Mouse (Mus musculus) thymus, adult 18-20 months (tissue): Measurements from ENCODE around the gene Sike1.

Experiments used
- DNase-seq, 2 experiments: peaks; one replicate each; pipeline ENCODE4 v3.0.0; 2022; ENCODE audit warnings: mixed read lengths in 2 of 2

Gene Sike1

DNA sequence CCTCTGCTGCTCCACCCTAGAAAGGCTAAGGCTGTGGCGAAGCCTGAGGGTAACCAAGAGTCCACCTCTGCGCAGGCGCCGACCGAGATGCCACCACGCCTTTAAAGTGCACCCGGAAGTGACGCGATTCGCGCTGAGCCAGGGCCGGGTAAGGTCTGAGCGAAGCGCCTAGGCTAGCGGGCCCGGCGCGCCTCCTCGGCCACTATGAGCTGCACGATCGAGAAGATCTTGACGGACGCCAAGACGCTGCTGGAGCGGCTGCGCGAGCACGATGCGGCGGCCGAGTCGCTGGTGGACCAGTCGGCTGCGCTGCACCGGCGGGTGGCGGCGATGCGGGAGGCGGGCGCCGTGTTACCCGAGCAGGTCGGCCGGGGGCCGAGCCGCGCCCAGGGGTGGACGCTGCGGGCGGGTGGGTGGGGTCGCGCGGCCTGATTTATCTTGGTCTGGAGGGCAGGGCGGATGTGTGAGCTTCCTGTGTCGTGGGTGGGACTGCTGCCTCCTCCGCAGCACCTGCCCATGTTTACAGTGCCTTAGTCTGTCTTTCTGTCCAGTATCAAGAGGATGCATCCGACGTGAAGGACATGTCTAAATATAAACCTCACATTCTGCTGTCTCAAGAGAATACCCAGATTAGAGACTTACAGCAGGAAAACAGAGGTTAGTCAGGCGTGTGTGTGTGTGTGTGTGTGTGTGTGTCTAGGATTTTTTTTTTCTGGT is at the start of gene Sike1:
Sike1 (plus strand) TSS at position 104 of the 717 bp plus-strand sequence.
- peak; percentile 90 to 92 for DNase-seq

DNA sequence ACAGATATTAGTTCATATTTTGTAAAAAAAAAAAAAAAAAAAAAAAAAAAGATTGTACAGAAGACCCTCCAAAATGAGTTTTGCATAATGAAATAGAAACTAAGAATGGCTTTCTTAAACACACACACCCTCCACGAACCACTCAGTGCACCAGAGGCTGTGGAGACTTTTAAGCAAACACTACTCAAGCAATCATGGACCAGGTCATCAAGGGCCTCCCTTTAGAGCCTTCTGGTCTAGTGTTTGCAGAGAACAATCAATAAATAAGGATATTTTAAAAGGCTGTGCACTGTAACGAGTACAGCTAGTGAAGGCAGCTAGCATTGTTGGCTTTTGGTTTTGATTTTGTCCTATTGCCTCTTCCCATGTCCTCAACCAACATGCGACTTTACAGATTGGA is 49.2 kb upstream of the Sike1 start:
- DNase-seq, result no peak

DNA sequence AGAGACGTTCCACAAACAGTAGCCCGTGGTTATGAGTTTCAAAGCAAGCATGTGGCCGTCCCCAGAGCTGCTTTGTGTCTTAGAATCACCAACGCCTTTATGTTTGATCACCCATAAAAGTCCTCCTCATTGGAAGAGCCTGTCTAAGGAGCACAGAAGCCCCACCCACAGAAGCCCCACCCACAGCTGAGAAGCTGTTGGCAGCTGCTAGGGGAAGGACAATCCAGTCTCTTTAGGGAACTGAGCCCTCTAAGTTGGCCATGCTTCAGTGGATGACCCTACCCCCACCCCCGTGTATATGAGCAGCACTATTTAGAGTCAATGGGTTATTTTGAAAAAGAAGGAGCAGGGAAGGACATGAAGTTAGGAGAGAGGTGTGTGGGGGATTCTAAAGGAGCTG is 48.6 kb upstream of the Sike1 start:
- no peak for DNase-seq

DNA sequence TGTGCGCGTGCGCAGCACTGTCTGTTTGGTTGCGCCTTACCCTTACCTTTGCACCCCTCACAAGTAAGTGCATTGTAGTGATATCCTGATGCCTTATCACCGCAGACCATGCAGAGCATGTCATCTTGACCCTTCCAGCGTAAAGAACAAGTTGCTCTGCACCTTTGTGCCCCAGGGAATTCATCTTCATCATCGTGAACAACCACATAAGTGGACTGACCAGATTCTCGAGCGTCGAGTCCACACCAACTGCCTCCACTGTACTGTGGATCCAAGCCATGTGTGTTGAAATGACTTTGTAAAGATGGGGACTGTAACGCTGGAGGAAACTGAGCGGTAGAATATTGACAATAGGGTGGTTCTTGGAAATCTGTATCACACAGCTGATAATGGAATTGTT is 41.0 kb upstream of the Sike1 start:
- no peak for DNase-seq

DNA sequence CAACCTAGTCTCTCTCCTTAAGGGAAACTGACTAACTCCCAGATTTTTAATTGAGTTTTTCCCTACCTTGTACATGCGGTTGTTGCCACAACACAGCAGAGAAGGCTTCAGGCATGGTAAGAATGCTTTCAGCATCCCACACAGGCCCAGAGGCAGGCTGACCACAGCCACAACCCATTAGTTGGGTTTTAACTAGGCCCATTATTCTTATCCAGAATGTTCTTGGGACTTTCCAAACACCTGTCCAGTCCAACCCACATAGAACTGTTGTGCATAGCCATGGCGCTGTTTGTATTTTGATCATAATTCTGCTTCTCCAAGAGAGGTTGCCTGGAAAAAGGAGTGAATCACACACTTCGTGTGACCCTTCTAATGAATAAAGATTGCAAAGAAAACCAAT is 40.4 kb upstream of the Sike1 start:
- no peak for DNase-seq

DNA sequence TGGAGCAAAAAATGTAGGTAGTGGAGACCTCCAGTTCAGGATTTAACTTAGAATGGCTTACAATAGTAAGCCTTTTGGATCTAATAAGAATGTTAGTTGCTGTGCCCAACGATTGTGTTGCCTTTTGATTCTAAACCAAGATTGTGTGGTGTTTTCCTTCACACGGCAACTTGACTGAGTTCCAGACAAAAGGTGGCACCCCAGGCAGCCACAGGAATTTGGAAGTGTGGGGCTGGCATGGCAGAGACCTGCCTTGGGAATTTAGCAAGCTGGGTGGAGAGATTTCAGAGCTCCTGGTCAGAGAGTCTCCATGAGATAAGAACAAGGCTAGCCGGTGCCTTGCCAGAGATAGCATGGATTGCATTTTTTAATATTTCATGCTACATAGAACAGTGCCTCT is 39.9 kb upstream of the Sike1 start:
- DNase-seq, result no peak

DNA sequence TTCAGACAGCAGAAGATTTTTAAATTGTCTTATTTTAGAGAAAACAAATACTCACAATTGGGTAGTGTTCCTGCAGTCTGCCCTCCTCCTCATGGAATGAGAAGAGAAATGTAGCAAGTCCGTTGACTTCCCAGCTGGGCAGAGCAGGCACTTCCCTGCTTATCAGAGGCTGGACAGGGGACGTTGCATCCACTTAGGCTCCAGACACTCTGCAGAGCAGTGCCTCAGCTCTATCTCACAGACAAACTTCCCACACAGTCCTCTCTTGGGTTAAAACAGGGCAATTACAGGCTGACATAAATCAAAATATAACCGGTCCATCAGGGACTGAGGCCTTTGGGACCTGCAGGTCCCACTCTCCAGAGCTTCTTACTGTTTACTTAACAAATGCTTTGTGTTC is 31.5 kb upstream of the Sike1 start, which contains the start of gene Nr1h5:
Nr1h5 (minus strand) TSS at position 101 of the 400 bp plus-strand sequence.
- no peak for DNase-seq

DNA sequence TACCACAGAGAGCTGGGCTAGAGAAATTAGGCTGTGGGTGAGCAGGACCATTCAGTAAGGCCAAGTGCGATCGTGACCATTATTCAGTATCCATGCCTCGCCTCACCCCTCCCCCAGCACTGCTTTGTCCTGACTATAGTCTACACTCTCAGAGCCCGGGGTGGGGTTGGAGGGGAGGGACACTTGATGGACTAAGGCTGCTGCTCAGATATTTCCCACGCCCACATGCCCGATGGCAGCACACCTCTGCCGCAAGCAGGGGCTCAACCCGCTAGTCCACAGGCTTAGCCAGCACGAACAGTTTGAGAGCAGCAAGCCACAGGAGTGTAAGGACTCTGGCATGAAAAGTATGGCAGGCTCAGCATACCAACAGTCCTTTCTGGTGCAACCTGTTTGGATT is 25.4 kb upstream of the Sike1 start:
- no peak for DNase-seq

DNA sequence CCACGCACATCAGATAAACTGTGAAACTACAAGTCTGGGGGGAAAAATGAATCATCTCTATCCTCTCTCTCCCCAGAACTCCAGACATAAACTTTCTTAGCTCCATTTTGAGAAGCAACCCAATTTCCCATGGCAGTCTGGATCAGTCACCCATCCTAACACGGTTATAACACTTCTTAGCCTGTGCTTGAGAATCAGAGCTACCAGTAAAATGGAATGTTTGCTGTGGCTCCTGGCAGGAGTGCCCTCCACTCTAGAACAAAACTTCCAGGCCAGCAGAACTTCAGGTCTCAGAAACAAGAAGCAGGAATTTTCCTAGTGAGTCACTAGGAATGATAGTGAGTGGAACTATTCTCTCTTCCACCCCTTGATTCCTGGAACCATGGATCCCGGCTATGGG is 25.0 kb upstream of the Sike1 start:
- no peak for DNase-seq

DNA sequence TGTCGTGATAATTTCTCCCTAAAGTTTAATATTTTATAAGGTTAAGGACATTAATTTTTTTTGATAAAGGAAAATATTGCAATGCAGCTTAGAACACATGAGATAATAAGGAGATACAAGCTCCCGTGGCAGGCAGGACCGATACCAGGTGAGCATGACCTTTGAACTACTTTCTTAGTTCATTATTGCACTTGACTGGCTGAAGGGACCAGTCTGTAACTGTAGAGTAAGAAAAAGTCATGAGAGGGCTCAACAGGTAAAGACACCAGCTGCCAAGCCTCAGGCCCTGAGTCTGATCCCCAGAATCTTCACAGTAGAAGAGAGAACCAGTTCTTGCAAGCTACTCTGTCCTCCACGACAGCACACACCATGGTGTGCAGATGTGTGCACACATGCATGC is 18.6 kb upstream of the Sike1 start:
- no peak for DNase-seq

DNA sequence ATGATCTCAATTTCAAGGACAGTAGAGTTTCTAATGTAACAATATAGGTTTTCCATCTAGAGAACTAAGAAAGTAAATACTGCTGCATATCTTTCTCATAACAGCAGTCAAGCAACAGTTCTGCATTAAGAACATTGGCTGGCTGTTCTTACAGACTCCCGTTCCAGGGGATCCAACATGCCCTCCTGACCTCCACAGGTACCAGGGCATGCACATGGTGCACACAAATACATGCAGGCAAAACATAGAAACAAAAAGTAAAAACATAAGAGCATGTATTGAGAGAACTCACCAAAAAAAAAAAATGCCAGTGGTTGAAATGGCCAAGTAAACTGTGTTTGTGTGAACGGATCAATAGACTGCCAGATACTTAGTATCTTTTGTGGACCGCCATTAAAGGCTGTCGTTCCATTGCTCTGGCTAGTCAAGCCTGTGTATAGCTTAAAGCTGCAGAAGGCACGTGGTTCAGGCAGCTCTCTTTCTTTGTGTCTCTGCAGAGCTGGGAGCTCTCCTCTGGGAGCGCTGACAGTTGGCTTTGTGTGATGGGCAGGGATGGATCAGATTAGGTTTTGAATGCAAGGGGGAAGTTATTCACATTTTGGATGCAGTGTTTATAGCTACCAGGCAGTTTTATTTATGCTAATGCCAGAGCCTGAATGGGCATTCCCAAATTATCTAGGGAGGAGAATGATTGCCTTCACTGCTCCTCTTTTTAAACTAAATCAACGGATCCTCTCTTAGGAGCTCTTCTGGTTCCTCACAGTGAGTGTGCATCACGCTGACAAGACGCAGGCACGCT is 15.8 kb upstream of the Sike1 start:
- DNase-seq, result no peak

DNA sequence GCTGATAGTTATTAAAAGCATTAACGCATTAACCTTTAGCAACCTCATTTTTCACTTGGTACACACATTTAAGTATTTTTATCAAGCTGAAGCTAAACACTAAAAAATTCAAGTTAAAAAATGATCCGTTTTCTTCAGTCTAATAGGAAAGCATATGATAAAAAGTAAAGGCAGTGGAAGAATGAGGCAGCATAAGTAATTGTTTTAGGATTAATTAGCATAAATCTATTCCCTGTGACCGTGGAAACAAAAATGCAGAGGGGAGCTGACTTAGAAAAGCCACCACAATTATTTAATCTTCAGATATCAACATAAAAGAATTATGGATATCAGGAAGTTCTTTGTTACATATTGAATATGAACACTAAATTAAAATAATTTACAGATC is 15.2 kb upstream of the Sike1 start:
- DNase-seq, result no peak

DNA sequence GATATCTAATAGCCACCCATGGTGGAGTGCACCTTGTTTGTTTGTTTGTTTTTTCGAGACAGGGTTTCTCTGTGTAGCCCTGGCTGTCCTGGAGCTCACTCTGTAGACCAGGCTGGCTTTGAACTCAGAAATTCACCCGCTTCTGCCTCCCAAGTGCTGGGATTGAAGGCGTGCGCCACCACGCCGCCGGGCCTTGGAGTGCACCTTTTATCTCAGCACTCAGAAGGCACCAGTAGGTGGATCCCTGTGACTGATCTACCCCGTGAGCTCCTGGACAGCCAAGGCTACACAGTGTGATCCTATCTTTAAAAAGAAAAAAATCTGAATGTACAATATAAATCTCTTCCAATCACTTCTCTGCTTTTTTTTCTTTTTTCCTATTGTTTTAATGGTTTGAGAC is 4.5 kb upstream of the Sike1 start:
- no peak for DNase-seq

DNA sequence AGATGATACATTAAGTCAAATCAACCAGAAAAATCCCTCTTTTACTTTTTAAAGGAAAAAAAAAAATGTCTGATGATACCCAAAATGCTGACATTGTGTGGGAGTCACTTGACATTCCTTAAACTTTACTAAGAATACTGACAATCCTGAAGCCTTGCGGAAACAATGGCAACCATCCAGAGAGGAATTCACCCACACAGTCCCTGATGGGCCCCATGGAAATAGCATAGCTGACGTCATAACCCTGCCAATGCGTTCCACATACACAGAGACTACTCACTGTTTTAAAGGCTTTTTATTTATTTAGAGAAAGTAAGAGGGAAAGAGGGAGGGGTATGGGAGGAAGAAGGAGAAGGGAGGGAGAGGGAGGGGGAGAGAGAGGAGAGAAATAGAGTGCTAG is 2.6 kb upstream of the Sike1 start:
- no peak for DNase-seq

DNA sequence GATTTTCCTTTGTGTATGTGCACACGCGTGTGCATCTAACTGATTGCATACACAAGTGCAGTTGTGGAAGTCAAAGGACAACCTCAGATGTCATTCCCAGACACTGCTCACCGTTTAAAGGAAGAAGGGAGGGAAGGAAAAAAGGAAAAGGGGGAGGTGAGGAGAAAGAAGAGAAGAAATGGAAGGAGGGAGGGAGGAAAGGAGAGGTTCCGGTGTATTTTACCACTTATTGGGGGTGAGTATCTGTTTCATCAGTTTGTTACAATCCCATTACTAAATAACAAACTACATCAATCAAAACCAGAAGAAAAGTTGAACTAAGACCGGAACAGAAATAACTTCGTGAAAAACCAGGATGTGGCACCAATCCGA is 289 bp upstream of the Sike1 start:
- DNase-seq, result no peak

DNA sequence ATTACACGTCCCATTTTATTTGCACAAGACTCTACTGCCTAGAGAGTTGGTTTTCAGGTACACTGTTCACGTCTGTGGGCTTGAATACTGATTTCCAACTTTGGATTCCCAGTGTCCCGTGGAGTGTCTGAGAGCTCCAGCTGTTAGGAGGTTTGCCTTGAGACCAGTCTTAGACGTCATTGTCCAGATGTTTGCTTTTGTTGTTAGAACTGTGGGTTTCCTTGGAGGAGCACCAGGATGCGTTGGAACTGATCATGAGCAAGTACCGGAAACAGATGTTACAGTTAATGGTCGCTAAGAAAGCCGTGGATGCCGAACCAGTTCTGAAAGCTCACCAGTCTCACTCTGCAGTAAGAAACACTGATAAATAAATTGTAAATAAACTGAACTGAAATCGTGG is 1.5 kb downstream of the Sike1 start:
- DNase-seq, result no peak

DNA sequence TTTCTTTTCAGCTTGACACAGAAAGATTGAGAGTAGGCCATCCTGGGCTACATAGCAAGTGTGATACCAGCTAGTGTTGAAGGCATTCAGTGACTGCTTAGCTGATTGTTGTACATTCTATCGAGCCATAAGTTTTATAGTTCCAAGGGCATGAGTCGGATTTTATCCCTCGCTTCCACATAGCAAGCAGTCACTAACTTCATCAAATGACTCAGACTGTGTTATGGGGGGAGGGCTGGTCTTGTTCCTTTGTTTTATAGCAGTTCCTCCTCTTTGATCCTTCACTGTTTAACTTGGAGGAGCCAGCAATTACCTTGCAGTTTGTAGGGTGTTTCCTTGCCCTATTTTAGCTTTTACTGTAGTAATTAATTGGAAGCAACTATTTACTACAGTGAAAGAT is 2.1 kb downstream of the Sike1 start:
- no peak for DNase-seq

DNA sequence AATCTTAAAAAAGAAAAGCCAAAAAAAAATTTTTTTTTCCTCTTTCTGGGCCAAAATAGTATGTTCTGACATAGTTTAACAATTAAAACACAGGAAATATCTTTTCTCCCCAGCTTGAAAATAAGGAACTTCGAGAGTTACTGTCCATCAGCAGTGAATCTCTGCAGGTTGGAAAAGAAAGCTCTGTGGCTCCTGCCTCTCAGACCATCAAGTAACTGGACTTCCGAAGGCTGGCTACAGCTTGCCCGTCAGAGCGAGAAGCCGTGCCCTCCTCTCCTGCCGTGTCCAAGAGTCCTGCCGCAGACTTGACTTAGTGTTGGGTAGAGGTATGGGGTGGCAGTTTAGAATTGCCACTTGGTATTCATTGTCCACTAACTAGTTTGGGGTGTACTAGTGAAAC is 6.1 kb downstream of the Sike1 start:
- DNase-seq, result no peak

DNA sequence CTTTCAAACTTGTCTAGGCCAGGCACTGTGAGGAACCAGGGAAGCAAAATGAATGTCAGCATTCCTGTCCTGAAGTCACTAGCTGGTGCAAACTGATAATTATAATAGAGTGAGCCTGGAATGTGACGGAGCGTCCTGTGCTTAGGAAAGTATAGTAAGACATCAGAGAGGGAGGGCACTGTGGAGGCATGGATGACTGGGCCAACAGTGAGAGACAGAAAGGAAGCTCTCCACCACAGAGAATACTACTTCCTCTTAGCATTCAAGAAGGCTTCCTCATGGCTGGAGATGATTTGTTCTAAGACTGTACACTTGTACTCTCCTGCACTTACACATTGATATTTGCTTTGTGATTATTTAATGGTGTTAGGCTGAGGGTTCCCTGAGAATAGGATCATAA is 21.8 kb downstream of the Sike1 start:
- DNase-seq, result no peak

DNA sequence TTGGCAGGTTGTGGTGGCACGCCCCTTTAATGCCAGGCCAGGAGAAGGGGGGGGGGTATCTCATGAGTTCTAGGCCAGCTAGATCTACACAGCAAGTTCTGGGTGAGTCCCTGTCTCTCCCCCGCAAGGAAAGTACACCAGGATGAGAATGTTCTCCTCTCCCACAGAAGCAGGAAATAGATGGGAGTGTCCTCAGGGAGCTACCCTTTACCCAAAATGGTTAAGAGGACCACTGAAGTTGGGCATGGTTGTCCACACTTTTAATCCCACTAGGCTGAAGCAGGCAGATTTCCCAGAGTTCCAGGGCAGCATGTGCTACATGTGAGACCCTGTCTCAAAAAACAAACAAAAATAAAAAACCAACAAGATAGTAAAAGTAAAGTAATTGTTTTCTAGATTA is 24.0 kb downstream of the Sike1 start:
- peak in 1 of 2 experiments; percentile 10 for DNase-seq

DNA sequence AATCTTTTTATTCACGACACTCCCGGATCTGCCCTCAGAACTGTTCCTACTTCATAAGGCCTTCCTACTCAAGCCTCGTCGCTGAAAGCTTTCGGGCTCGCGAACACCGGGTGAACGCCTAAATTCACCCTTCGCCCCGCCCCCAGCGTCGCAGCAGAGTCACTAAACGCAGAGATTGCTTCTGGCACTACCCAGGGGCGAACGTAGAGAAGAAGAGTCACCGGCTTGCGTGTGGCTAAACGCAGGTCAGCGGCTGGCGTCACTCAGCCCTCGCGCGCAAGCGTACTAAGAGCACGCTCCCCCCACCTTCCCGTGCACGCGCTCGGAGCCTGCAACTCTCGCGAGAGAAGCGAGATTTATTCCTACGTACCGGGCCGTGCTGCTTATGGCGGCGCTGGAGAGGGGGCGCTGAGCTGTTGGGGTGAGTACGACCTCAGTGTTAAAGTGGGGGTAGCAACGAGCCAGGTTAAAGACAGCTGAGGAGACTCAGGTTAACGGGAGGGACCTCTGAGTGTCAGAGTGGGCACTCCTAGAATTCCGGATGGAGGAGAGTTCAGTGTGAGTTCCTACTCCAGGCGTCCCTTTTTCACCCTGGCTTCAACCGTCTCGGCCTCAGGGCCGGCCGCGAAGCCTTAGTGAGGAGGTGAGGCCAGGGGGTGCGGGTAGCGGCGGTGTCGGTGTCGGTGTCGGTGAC is 24.9 kb downstream of the Sike1 start, which contains the start of gene Csde1:
Csde1 (plus strand) TSS at position 178 of the 694 bp plus-strand sequence.
- DNase-seq, result peak; percentile 95 to 98

DNA sequence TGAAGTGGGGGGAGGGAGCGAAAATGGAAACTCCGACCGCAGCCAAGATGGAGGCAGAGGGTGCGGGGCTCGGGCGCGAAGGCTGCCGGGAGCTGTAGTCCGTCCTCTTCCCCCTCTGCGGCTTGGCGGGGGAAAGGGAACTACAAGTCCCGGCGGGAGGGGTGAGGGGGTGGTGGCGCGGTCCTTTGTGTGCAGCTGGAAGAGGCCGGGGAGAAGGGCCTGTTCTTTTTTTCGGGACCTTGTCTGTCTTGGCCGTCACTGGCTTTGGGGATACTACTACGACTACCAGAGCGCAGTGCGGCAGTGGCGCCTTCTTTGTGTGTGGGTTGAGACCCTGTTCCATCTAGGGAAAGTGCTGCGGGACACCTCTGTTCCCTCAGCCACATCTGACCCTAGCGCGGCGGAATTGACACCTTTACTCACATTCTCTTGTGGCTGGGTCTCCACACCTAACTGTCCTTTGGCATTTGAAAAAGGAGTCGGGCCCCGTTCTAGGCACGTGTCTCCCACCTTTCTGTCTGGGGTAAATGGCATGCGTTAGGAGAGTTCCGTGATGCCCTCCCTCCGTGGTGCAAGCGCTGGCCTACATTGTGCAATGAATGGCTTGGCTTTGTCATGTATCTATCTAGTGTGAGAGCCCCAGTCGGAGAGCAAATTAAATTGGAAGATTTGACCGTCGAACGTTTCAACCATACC is 25.6 kb downstream of the Sike1 start:
- peak; percentile 85 to 88 for DNase-seq

DNA sequence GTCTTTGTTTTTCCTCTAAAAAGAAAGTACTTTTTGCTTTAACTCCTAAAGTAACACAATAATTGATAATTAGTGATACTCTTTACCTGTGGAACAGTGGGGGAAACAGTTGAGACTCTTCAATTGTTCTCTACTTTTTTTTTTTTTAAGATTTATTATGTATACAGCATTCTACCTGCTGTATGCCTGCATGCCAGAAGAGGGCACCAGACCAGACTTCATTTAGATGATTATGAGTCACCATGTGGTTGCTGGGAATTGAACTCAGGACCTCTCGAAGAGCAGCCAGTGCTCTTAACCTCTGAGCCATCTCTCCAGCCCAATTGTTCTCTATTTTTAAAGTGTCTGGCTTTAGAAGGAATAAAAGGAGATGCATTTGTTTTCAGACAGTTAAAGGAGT is 30.7 kb downstream of the Sike1 start:
- DNase-seq, result no peak
